Mouse (Mus musculus): ENCODE measurements around the gene Pabpn1.

DNA sequence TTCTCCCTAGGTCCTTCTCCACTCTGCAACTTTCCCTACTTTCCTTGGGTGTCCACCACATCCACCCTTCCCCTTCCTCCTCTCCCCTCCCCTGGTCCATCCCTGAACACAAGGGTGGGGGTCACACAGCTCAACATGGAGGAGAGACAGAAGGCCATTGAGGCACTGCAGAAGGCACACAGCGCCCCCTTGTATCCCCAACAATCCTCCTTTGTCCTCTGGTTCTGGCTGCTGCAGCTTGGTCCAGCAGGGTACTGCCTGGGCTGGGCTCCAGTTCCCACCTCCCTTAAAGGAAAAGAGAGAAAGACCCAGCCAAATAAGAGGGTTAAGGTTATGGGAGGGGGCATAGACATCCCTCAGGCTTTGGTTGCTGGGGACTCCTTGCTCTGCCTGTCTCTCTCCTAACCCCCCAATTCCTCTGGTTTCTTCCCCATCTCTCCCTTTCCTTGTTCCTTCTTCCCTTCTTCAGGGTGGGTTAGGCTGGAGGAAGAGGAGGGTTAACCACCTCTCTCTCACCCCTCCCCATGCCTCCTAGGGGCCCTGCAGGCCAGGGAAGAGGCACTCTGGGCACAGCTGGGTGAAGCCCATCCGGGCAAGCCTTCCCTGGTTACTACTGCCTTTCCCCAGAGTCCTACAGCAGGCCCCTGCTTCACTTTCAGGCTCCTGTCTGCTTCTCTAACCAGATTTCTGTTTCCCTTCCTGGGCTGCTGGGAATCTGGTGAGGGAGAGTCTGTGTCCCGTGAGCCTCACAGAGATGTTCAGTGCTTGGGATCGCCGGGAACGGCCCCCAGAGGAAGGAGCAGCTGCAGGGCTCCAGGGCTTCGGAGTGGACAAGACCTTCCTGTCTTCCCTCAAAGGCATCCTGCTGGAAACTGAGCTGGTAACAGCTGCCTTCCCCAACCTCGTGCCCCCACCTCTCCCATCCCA is 43.9 kb downstream of the Pabpn1 start, which contains the start of gene Cmtm5:
- TF ChIP-seq CTCF (IDR thresholded peaks at IDR 0.05; ENCODE audit: low read depth, low read length): no peak
- TF ChIP-seq POLR2A (IDR thresholded peaks at IDR 0.05; ENCODE audit: borderline replicate concordance, low read depth, low read length): no peak
